Mouse (Mus musculus): ENCODE measurements around the gene Gm9747.
A peak's percentile ranks its signal among the peaks of the same experiment; 100 is the strongest.

The Gm9747 gene

GRCm38 (mm10) chr1:82232812-82233211 is at the start of gene Gm9747:
TSS of gene Gm9747 (plus strand) at chr1:82233112.
- no peak for DNase-seq (ENCODE audit: low spot score in 2 of 2)

GRCm38 (mm10) chr1:82183913-82184442 is 48.9 kb upstream of the Gm9747 start:
- no peak for DNase-seq (ENCODE audit: low spot score in 2 of 2)

GRCm38 (mm10) chr1:82188549-82189231 is 44.2 kb upstream of the Gm9747 start:
- no peak for DNase-seq (ENCODE audit: low spot score in 2 of 2)

- DNase-seq (ENCODE audit: low spot score in 2 of 2) = peak in 1 of 2 experiments; percentile 58
These were observed 43.4 kb upstream of the Gm9747 start for GRCm38 (mm10) chr1:82189516-82189915.

GRCm38 (mm10) chr1:82191579-82191978 is 41.3 kb upstream of the Gm9747 start:
- no peak for DNase-seq (ENCODE audit: low spot score in 2 of 2)

GRCm38 (mm10) chr1:82199918-82200317 is 33.0 kb upstream of the Gm9747 start:
- DNase-seq (ENCODE audit: low spot score in 2 of 2) = no peak

GRCm38 (mm10) chr1:82200636-82201035 is 32.3 kb upstream of the Gm9747 start:
- no peak for DNase-seq (ENCODE audit: low spot score in 2 of 2)

GRCm38 (mm10) chr1:82207511-82207910 is 25.4 kb upstream of the Gm9747 start:
- no peak for DNase-seq (ENCODE audit: low spot score in 2 of 2)

GRCm38 (mm10) chr1:82220673-82221396 is 12.1 kb upstream of the Gm9747 start:
- no peak for DNase-seq (ENCODE audit: low spot score in 2 of 2)

- DNase-seq (ENCODE audit: low spot score in 2 of 2) = no peak
These were observed 11.4 kb upstream of the Gm9747 start for GRCm38 (mm10) chr1:82221462-82221861.

GRCm38 (mm10) chr1:82223042-82223795 is 9.7 kb upstream of the Gm9747 start:
- DNase-seq (ENCODE audit: low spot score in 2 of 2) = no peak

GRCm38 (mm10) chr1:82228841-82229240 is 4.1 kb upstream of the Gm9747 start:
- no peak for DNase-seq (ENCODE audit: low spot score in 2 of 2)

- DNase-seq (ENCODE audit: low spot score in 2 of 2) = no peak
These were observed 1.7 kb downstream of the Gm9747 start for GRCm38 (mm10) chr1:82234616-82235015.

- no peak for DNase-seq (ENCODE audit: low spot score in 2 of 2)
These were observed 2.7 kb downstream of the Gm9747 start for GRCm38 (mm10) chr1:82235455-82236104.

- no peak for DNase-seq (ENCODE audit: low spot score in 2 of 2)
These were observed 5.3 kb downstream of the Gm9747 start for GRCm38 (mm10) chr1:82238245-82238644.

- DNase-seq (ENCODE audit: low spot score in 2 of 2) = no peak
These were observed 6.7 kb downstream of the Gm9747 start for GRCm38 (mm10) chr1:82239409-82240201.

GRCm38 (mm10) chr1:82243260-82243825 is 10.4 kb downstream of the Gm9747 start:
- DNase-seq (ENCODE audit: low spot score in 2 of 2) = no peak

- no peak for DNase-seq (ENCODE audit: low spot score in 2 of 2)
These were observed 12.1 kb downstream of the Gm9747 start for GRCm38 (mm10) chr1:82245002-82245401.

- no peak for DNase-seq (ENCODE audit: low spot score in 2 of 2)
These were observed 14.5 kb downstream of the Gm9747 start for GRCm38 (mm10) chr1:82247221-82247951.
